Mouse (Mus musculus): ENCODE data around the gene Pkm. TPM values are rescaled to one million over a fixed set of nuclear protein-coding genes. Genes with fewer than 3 reads are reported as not detected.

The Pkm gene
- polyA plus RNA-seq (2017; shearing (Covaris generic)): 1,063 TPM

GRCm38 (mm10) chr9:59655958-59656634, at the start of gene Pkm:
Gene Pkm (plus strand): TSS chr9:59656368.

GRCm38 (mm10) chr9:59616622-59617306, 39.4 kb upstream of the Pkm start, which contains the start of gene Parp6:
Gene Parp6 (plus strand): TSS chr9:59617284.

GRCm38 (mm10) chr9:59679678-59680533, 23.7 kb downstream of the Pkm start, which contains the start of gene Gramd2:
Gene Gramd2 (plus strand): TSS chr9:59680144.

Other genes with a start within 250 kb of the Pkm start
- gene Arih1, start 169.8 kb upstream of the Pkm start, polyA plus RNA-seq (2017; shearing (Covaris generic)): 15.8 TPM
- 71.1 TPM for gene Hexa, start 116.8 kb upstream of the Pkm start, polyA plus RNA-seq (2017; shearing (Covaris generic))
- 0.75 TPM for gene Tmem202, start 116.5 kb upstream of the Pkm start, polyA plus RNA-seq (2017; shearing (Covaris generic))
- not detected for gene Celf6, start 78.5 kb upstream of the Pkm start, polyA plus RNA-seq (2017; shearing (Covaris generic))
- gene Parp6, start 39.1 kb upstream of the Pkm start, polyA plus RNA-seq (2017; shearing (Covaris generic)): 40.7 TPM
- gene Gramd2, start 23.8 kb downstream of the Pkm start, polyA plus RNA-seq (2017; shearing (Covaris generic)): not detected
- 8.5 TPM for gene Senp8, start 94.3 kb downstream of the Pkm start, polyA plus RNA-seq (2017; shearing (Covaris generic))
- 30.4 TPM for gene Myo9a, start 94.5 kb downstream of the Pkm start, polyA plus RNA-seq (2017; shearing (Covaris generic))

Measured in activated CD4-positive, CD25-positive, alpha-beta regulatory T cell, adult 9 weeks (primary cell).